11 mouse cellular contexts compared by ENCODE assay signal in the genomic region with DNA sequence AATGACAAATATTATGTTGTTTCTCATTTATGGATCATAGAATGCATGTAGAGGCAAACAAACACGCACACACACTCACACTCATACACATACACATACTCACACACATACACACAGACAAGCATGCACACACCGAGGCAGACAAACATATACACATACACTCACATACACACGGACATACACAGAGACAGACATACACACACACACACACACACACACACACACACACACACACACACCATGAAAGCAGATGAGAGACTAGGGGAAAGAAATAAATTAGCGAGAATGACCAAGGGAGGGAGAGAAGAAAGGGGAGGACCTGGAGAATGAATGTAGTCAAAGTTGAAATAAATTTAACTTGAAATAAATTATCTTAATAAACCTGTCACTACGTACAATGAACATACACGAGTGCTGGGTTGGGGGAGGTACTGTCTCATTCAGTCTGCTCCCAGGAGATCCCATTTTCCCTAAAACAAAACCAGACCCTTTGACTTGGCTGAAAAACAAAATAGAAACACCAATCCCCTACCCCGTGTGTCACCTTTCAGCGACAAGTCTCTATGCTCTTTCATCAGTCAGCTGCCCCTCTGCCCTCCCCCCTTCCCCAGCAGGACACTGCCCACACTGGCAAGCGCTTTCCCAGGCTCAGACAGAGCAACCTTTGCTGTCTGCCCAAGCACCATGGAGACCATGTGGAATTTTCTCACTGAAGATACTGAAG.
A peak's percentile ranks its signal among the peaks of the same experiment; 100 is the strongest.
DNase-seq lines count a peak whose midpoint lies in the region; ATAC-seq and TF ChIP-seq lines count a peak whose summit lies in the region.
"Had no signal": no experiment of that assay in that cellular context is flagged by ENCODE, and none has a peak within 500 bp of the region (broad histone marks: within the 10 kb centered on the region; RNA-seq: fewer than 3 reads in every experiment).

No protein-coding gene starts in this region.

- WGBS in intestine, embryonic 15.5 days: 38% methylated on average over 9 of the region's 9 CpGs
- 43% methylated on average over 9 of the region's 9 CpGs for WGBS in intestine, embryonic 16.5 days
- 39% methylated on average over 9 of the region's 9 CpGs for WGBS in forebrain, embryonic 10.5 days
- 31% methylated on average over 9 of the region's 9 CpGs for WGBS in hindbrain, postnatal 0 days
- 70% methylated on average over 9 of the region's 9 CpGs for WGBS in lung, adult 2 months

- ATAC-seq in intestine, embryonic 15.5 days: no peak
- no peak for ATAC-seq in intestine, embryonic 16.5 days
- ATAC-seq in hindbrain, postnatal 0 days: peak; percentile 68

- TF ChIP-seq CTCF in hindbrain, postnatal 0 days (IDR thresholded peaks at IDR 0.05; ENCODE audit: low read depth): no peak
- no peak for TF ChIP-seq CTCF in lung, adult 2 months (IDR thresholded peaks at IDR 0.05; ENCODE audit: insufficient read depth, low read length)

- H3K4me3 ChIP-seq in intestine, embryonic 15.5 days (replicated peaks): no peak overlapping the region
- H3K4me3 ChIP-seq in intestine, embryonic 16.5 days (ENCODE audit: low read length): no peak overlapping the region
- no peak overlapping the region for H3K4me3 ChIP-seq in forebrain, embryonic 10.5 days
- H3K4me3 ChIP-seq in hindbrain, postnatal 0 days (ENCODE audit: low read length): no peak overlapping the region
- no peak overlapping the region for H3K4me3 ChIP-seq in lung, adult 2 months (replicated peaks; ENCODE audit: extremely low read depth, low read depth, low read length)
- H3K4me3 ChIP-seq: stomach, embryonic 15.5 days had no signal

- TF ChIP-seq POLR2A in lung, adult 2 months (IDR thresholded peaks at IDR 0.05; ENCODE audit: borderline replicate concordance, extremely low read depth, low read depth, low read length): no peak

- peak; percentile 56 for DNase-seq in forebrain, embryonic 10.5 days (ENCODE audit: extremely low spot score, low spot score)
- DNase-seq in hindbrain, postnatal 0 days (ENCODE audit: low spot score): peak; percentile 45
- peak; percentile 71 for DNase-seq in neural tube, embryonic 10.5 days (ENCODE audit: extremely low spot score, low spot score)
- DNase-seq in urinary bladder, postnatal 36 days (ENCODE audit: low spot score in 2 of 2): no peak
- DNase-seq in lung, adult 2 months: no peak
- DNase-seq in gastrocnemius, postnatal 10 days: no peak
- DNase-seq: kidney, postnatal 14 days had no signal

- no peak overlapping the region for H3K4me2 ChIP-seq in intestine, embryonic 15.5 days (replicated peaks)
- no peak overlapping the region for H3K4me2 ChIP-seq in intestine, embryonic 16.5 days (ENCODE audit: low read depth, low read length)
- no peak overlapping the region for H3K4me2 ChIP-seq in hindbrain, postnatal 0 days (ENCODE audit: low read depth, low read length)
- H3K4me2 ChIP-seq: liver, embryonic 11.5 days; stomach, embryonic 15.5 days had no signal

- no peaks in the 10 kb centered on the region for H3K27me3 ChIP-seq in intestine, embryonic 15.5 days (replicated peaks)
- no peaks in the 10 kb centered on the region for H3K27me3 ChIP-seq in intestine, embryonic 16.5 days (replicated peaks; ENCODE audit: control insufficient read depth, insufficient read depth, low read length)
- H3K27me3 ChIP-seq in forebrain, embryonic 10.5 days (ENCODE audit: poor library complexity, severe bottlenecking): no peaks in the 10 kb centered on the region
- H3K27me3 ChIP-seq in hindbrain, postnatal 0 days (ENCODE audit: insufficient read depth, low read length): no peaks in the 10 kb centered on the region
- H3K27me3 ChIP-seq: stomach, embryonic 15.5 days had no signal

- peaks cover 5% of the 10 kb centered on the region; the same call in 1 of the 2 replicates for H3K4me1 ChIP-seq in intestine, embryonic 15.5 days (replicated peaks)
- H3K4me1 ChIP-seq in intestine, embryonic 16.5 days (ENCODE audit: control insufficient read depth, insufficient read depth, low read length): peaks cover 3% of the 10 kb centered on the region; the same call in 1 of the 2 replicates
- H3K4me1 ChIP-seq in forebrain, embryonic 10.5 days: peaks cover 44% of the 10 kb centered on the region
- H3K4me1 ChIP-seq in hindbrain, postnatal 0 days (ENCODE audit: insufficient read depth, low read length): no peaks in the 10 kb centered on the region
- no peaks in the 10 kb centered on the region; the same call in 1 of the 2 replicates for H3K4me1 ChIP-seq in lung, adult 2 months (ENCODE audit: control insufficient read depth, insufficient read depth, low read length)

- H3K9me3 ChIP-seq in intestine, embryonic 15.5 days: no peaks in the 10 kb centered on the region
- H3K9me3 ChIP-seq in intestine, embryonic 16.5 days (ENCODE audit: control insufficient read depth, low read length): no peaks in the 10 kb centered on the region
- H3K9me3 ChIP-seq in forebrain, embryonic 10.5 days: no peaks in the 10 kb centered on the region
- no peaks in the 10 kb centered on the region for H3K9me3 ChIP-seq in hindbrain, postnatal 0 days (ENCODE audit: low read length)
- H3K9me3 ChIP-seq: stomach, embryonic 15.5 days had no signal

- H3K9ac ChIP-seq in intestine, embryonic 15.5 days: no peak overlapping the region
- H3K9ac ChIP-seq in intestine, embryonic 16.5 days (ENCODE audit: low read depth, low read length): no peak overlapping the region
- H3K9ac ChIP-seq in hindbrain, postnatal 0 days (replicated peaks; ENCODE audit: low read length): no peak overlapping the region
- H3K9ac ChIP-seq: stomach, embryonic 15.5 days had no signal

- no peaks in the 10 kb centered on the region for H3K36me3 ChIP-seq in intestine, embryonic 15.5 days
- no peaks in the 10 kb centered on the region for H3K36me3 ChIP-seq in intestine, embryonic 16.5 days (ENCODE audit: control insufficient read depth, insufficient read depth, low read length)
- H3K36me3 ChIP-seq in forebrain, embryonic 10.5 days (replicated peaks): no peaks in the 10 kb centered on the region
- H3K36me3 ChIP-seq in hindbrain, postnatal 0 days (ENCODE audit: insufficient read depth, low read length): no peaks in the 10 kb centered on the region
- H3K36me3 ChIP-seq: stomach, embryonic 15.5 days had no signal

- H3K27ac ChIP-seq in intestine, embryonic 15.5 days: 0 out of 2 replicates have a peak overlapping the region, but pooled peaks have one; percentile 17
- no peak overlapping the region for H3K27ac ChIP-seq in intestine, embryonic 16.5 days (ENCODE audit: low read length)
- H3K27ac ChIP-seq in forebrain, embryonic 10.5 days: peak overlapping the region; percentile 65
- no peak overlapping the region for H3K27ac ChIP-seq in hindbrain, postnatal 0 days
- H3K27ac ChIP-seq: stomach, embryonic 15.5 days had no signal

Comparison
In these comparisons a context has a peak if more than half of its experiments do, and no peak if none do; other contexts are left out.
1. H3K27ac ChIP-seq: peak in intestine, embryonic 15.5 days (single experiment) and forebrain, embryonic 10.5 days (single experiment); none in intestine, embryonic 16.5 days (single experiment) and hindbrain, postnatal 0 days (single experiment).
2. DNase-seq: peak in forebrain, embryonic 10.5 days (single experiment), hindbrain, postnatal 0 days (single experiment) and neural tube, embryonic 10.5 days (single experiment); none in urinary bladder, postnatal 36 days (0 of 2), lung, adult 2 months (single experiment) and gastrocnemius, postnatal 10 days (single experiment).